Mouse (Mus musculus) thymus, adult 2 months (tissue): ENCODE measurements around the gene Rgs6.

ENCODE experiments used
- CTCF ChIP-seq: fragments of 200-500 bp; IDR thresholded peaks from 2 replicates; pipeline ENCODE4 v1.5.1; 2012; ENCODE audit warnings: mild to moderate bottlenecking, control low read depth, low read length, moderate library complexity, borderline replicate concordance; ENCODE audit not compliant: control insufficient read depth, poor library complexity, insufficient read depth; ENCODE audit errors: extremely low read depth
- POLR2A ChIP-seq: fragments of 200-500 bp; IDR thresholded peaks from 2 replicates; pipeline ENCODE4 v1.6.1; 2012; ENCODE audit warnings: mild to moderate bottlenecking, low read length, control low read depth, moderate library complexity; ENCODE audit not compliant: control insufficient read depth, poor library complexity, insufficient read depth; ENCODE audit errors: extremely low read depth

- TF ChIP-seq POLR2A (no peak), CTCF (no peak)
These were observed 548.9 kb downstream of the Rgs6 start for GRCm38 (mm10) chr12:83137001-83137400.
